Mouse (Mus musculus): ENCODE results near the gene Crtam. TPM values are rescaled to one million over a fixed set of nuclear protein-coding genes. Genes with fewer than 3 reads are reported as not detected.
A peak's percentile ranks its signal among the peaks of the same experiment; 100 is the strongest.

Gene Crtam
- polyA plus RNA-seq (2015; fragmentation: Nextera tagmentation; extraction: Ambion mirVana), result 0.38 and 0.45 TPM in 2 replicates

DNA sequence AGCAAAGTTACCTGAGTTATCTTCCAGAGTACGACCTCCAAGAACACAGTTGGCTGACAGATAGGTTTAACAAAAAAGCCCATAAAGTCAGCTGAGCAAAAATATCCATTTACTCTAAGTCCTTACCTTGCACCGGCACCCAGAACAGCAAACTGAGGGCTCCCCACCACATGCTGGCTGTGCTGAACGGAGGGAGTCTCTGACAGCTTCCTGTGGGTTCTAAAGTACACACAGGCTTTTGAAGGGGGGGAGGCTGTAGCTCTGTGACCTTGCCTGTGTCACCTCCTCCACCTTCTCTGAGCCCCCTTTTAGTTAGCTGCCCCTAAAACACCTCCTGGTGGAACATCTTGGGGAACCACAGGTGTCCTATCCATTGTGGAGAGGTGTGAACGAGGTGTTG lies at the start of gene Crtam:
Gene Crtam, minus strand, starts transcription at position 214 of the 400 bp plus-strand sequence.
- no peak within 1 kb of the TSS for H3K4me2 ChIP-seq (replicated peaks)
- no peaks in the 10 kb centered on the region for H3K27me3 ChIP-seq
- WGBS, result 52% methylated on average over 4 of the region's 4 CpGs
- no peaks in the 10 kb centered on the region for H3K36me3 ChIP-seq
- no peak for ATAC-seq (ENCODE audit: low FRiP score, low read depth)
- no peaks in the 10 kb centered on the region for H3K4me1 ChIP-seq
- H3K27ac ChIP-seq, result no peak within 1 kb of the TSS
- H3K4me3 ChIP-seq, result no peak within 1 kb of the TSS
- no peak within 1 kb of the TSS for H3K9ac ChIP-seq
- H3K9me3 ChIP-seq, result no peaks in the 10 kb centered on the region

DNA sequence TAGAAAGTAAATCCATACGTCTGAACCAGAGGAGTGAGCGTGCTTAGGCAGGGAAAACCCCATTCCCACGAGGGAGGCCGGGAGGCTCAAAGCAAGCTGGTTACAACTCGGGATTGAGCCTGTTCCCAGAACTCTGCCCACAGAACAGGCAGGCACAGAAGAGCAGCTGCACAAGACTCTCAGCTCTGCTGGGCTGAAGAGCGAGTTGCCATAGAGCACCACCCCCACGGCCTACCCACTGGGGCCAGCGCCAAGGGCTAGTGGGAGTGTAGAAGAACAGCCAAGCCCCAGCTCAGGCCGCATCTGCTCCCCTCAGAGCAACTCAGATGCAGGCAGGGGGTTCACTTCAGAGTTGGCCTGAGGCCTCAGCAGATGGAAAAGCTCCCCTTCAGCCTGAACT lies 49.7 kb upstream of the Crtam start:
- no peak; the same call in 1 of the 2 replicates for ATAC-seq (ENCODE audit: low FRiP score, low read depth)
- H3K4me1 ChIP-seq, result peaks cover 3% of the 10 kb centered on the region; the same call in 1 of the 2 replicates
- WGBS, result 71% methylated on average over 9 of the region's 9 CpGs

DNA sequence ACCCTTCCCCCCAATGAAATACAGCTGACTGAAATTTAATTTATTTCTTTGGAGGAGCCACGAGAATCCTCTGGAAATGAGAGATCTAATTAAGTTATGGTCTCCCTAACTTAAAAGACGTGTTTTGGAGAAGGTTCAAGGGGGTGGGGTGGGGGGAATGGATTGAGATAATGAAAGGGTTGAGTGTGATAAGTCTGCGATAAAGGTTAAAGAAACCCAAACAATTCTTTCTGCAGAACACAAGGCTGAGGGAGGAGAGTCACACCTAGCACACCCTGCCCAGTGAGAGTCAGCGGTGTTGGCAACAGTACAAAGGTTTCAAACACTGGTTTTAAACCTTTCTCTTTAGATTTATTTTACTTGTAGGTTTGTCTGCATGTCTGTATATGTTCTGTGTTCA lies 49.0 kb upstream of the Crtam start:
- H3K9ac ChIP-seq, result no peak overlapping the region
- no peaks in the 10 kb centered on the region for H3K27me3 ChIP-seq
- no peaks in the 10 kb centered on the region for H3K36me3 ChIP-seq
- H3K9me3 ChIP-seq, result peaks cover 4% of the 10 kb centered on the region; the same call in 1 of the 2 replicates
- WGBS, result 73% methylated on average over 4 of the region's 4 CpGs
- peaks cover 3% of the 10 kb centered on the region; the same call in 1 of the 2 replicates for H3K4me1 ChIP-seq
- no peak for ATAC-seq (ENCODE audit: low FRiP score, low read depth)
- no peak overlapping the region for H3K4me3 ChIP-seq
- H3K4me2 ChIP-seq (replicated peaks), result no peak overlapping the region
- H3K27ac ChIP-seq, result no peak overlapping the region

More for the DNA sequence above, 49.7 kb upstream of the Crtam start:
- Histone ChIP-seq H3K9me3 (peaks cover 4% of the 10 kb centered on the region; the same call in 1 of the 2 replicates), H3K9ac (no peak overlapping the region), H3K36me3 (no peaks in the 10 kb centered on the region), H3K4me3 (no peak overlapping the region), H3K27me3 (no peaks in the 10 kb centered on the region), H3K27ac (no peak overlapping the region), H3K4me2 (replicated peaks) (no peak overlapping the region)

DNA sequence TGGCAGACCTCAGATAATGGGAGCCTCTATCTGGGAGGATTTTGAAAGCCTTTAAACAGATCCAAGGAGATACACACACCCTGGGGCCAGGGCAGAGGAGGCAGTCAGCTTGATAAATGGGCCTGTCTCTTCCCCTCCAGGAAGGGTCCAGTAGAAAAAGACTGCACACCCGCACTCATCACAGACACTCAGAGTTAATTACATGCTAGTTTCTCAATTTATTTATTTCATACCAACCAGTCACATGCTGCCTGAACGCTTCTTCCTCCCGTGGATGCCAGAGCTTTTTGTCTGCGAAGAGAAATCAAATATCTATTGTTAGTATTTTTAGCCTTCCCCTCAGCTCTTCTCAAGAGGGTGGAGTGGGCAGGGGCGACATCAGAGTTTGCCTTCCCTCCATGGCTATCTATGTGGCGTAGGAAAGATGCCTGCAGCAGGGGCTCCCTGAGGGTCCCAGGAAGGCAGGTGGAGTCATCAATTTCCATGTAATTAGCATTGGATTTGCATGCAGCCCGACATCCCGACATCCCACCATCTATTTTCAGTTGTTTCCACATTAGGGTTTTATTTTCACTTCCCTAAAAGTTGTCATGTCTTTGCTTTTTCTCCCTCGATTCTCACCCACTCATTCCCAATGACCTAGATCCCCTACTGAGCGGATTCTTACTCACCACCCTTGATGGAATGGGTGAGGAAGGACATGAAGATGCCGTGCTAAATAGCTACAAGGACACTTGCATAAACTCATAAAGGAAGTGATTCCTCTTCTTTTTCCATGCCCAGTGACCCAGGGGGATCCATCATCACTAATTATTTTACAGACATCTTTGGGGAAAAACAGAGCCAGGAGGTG lies 46.9 kb upstream of the Crtam start:
- no peak for ATAC-seq (ENCODE audit: low FRiP score, low read depth)
- H3K4me1 ChIP-seq, result peaks cover 3% of the 10 kb centered on the region; the same call in 1 of the 2 replicates
- no peak overlapping the region for H3K27ac ChIP-seq
- no peak overlapping the region for H3K4me3 ChIP-seq
- no peak overlapping the region for H3K4me2 ChIP-seq (replicated peaks)
- no peak overlapping the region for H3K9ac ChIP-seq
- WGBS, result 72% methylated on average over 11 of the region's 11 CpGs
- no peaks in the 10 kb centered on the region for H3K36me3 ChIP-seq
- H3K9me3 ChIP-seq, result peaks cover 4% of the 10 kb centered on the region; the same call in 1 of the 2 replicates
- no peaks in the 10 kb centered on the region for H3K27me3 ChIP-seq

DNA sequence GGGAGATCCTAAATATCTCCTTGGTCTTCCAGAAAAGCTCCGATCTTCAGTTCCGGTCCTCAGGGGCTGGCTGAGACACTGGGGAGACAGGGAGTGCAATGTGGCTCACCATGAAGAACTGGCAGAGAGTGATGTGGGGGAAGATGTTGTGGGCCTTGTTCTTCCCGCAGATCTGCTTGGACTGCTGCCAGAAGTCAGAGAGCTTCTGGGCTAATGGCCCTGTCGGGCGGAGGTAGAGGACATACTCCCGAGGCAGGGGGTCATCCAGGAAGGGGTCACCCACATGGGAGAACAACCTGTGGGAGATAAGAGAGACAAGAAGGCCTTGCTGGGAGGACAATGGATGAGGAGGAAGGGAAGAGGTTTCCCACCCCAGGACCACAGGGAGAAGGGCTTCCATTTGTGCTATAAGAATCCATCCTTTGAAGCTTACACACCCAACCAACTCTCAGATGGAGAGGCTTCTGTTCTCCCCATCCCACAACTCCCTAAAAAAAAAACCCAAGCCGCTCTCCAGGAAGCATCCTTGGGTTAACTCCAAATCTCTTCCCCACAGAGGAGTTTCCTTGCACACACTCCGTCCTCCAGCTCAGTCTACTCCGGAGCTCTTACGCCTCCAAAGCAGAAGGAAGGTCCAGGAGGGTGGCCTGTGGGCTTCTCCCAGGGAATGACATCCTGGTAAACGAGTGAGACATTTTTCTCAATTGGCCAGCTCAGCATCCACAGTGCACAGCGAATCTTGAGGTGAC lies 46.1 kb upstream of the Crtam start:
- WGBS, result 76% methylated on average over 12 of the region's 12 CpGs
- no peaks in the 10 kb centered on the region for H3K27me3 ChIP-seq
- ATAC-seq (ENCODE audit: low FRiP score, low read depth), result no peak
- H3K4me2 ChIP-seq (replicated peaks), result no peak overlapping the region
- H3K9me3 ChIP-seq, result peaks cover 4% of the 10 kb centered on the region; the same call in 1 of the 2 replicates
- H3K27ac ChIP-seq, result no peak overlapping the region
- no peak overlapping the region for H3K4me3 ChIP-seq
- H3K36me3 ChIP-seq, result no peaks in the 10 kb centered on the region
- peaks cover 3% of the 10 kb centered on the region; the same call in 1 of the 2 replicates for H3K4me1 ChIP-seq
- H3K9ac ChIP-seq, result peak overlapping the region; percentile 19; the same call in 1 of the 2 replicates

DNA sequence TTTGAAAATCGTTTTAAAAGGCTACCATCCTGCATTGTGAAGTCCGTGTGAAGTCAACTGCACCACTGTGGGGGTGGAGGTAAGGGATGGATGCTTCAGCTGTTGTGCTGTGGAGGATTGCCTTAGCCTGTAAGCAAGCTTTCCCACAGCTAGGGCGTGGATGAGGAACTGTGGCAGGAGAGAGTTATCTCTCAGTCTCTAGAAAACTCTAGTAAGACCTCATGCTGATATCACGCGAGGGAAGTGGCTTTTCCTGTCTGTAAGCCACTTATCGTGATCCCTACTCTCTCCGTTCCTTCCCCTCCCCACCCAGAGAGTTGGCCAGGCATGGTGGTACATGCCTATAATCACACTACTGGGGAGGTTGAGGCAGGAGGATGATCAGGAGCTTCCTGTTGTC lies 44.9 kb upstream of the Crtam start:
- no peak for ATAC-seq (ENCODE audit: low FRiP score, low read depth)
- H3K36me3 ChIP-seq, result no peaks in the 10 kb centered on the region
- no peaks in the 10 kb centered on the region for H3K27me3 ChIP-seq
- no peak overlapping the region for H3K4me3 ChIP-seq
- no peak overlapping the region for H3K4me2 ChIP-seq (replicated peaks)
- no peak overlapping the region for H3K27ac ChIP-seq
- H3K4me1 ChIP-seq, result peaks cover 2% of the 10 kb centered on the region; the same call in 1 of the 2 replicates
- 91% methylated on average over 7 of the region's 7 CpGs for WGBS
- H3K9me3 ChIP-seq, result peaks cover 4% of the 10 kb centered on the region; the same call in 1 of the 2 replicates
- no peak overlapping the region for H3K9ac ChIP-seq

DNA sequence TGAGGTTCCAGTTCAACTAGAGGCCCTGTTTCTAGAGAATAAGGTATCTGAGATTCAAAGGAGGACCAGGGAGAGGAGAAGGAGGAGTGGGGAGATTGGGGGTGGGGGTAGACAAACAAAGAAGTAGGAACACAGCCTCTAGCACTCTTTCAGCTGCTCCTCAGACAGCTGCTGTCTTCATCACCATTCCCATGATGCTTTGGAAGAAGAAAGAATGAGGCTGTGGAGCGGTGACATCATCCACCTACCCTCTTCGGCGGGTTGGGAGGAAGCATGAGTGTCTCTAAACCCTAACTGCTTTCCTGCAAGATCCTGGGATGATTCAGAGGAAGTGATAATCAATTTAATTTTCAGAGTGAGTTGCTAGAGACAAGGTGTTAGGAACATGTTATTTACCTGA lies 44.4 kb upstream of the Crtam start:
- Histone ChIP-seq H3K4me1 (no peaks in the 10 kb centered on the region), H3K4me2 (replicated peaks) (no peak overlapping the region), H3K9me3 (peaks cover 4% of the 10 kb centered on the region; the same call in 1 of the 2 replicates), H3K4me3 (no peak overlapping the region), H3K27ac (no peak overlapping the region), H3K27me3 (no peaks in the 10 kb centered on the region), H3K36me3 (no peaks in the 10 kb centered on the region), H3K9ac (no peak overlapping the region)
- ATAC-seq (ENCODE audit: low FRiP score, low read depth), result no peak
- WGBS, result 77% methylated on average over 3 of the region's 3 CpGs

DNA sequence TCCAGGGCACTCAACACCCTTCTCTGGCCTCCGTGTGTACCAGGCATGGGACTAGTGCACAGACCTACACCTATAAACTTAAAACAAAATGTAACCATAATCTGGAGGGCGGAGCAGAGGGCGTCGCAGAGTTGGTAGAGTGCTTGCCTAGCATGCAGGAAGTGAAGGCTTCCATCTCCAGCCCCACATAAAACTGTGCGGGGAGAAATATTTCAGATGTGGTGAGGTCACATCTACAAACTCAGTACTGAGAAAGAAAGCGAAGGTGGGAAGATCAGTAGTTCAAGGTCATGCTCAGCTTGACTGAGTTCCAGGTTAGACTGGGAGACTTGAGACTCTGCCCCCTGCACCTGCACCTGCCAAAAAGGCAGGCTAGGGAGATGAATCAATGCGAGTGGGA lies 43.8 kb upstream of the Crtam start:
- no peak overlapping the region for H3K4me3 ChIP-seq
- no peaks in the 10 kb centered on the region for H3K9me3 ChIP-seq
- H3K36me3 ChIP-seq, result no peaks in the 10 kb centered on the region
- H3K4me2 ChIP-seq (replicated peaks), result no peak overlapping the region
- no peak overlapping the region for H3K27ac ChIP-seq
- no peaks in the 10 kb centered on the region for H3K27me3 ChIP-seq
- H3K4me1 ChIP-seq, result no peaks in the 10 kb centered on the region
- no peak overlapping the region for H3K9ac ChIP-seq
- no peak for ATAC-seq (ENCODE audit: low FRiP score, low read depth)
- 92% methylated on average over 7 of the region's 7 CpGs for WGBS

DNA sequence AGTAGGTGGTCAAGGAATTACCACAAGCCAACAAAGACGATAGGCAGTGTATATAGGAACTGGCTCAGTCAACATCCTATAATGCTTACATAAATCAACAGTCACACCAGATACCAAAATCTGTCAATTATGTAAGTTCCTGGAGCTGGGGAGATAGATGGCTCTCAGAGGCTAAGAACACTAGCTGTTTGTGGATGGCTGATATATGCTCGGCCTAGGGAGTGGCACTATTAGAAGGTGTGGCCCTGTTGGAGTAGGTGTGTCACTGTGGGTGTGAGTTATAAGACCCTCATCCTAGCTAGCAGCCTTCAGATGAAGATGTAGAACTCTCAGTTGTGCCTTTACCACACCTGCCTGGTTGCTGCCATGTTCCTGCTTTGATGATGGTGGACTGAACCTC lies 43.2 kb upstream of the Crtam start:
- no peaks in the 10 kb centered on the region for H3K9me3 ChIP-seq
- H3K9ac ChIP-seq, result no peak overlapping the region
- H3K27me3 ChIP-seq, result no peaks in the 10 kb centered on the region
- WGBS, result 94% methylated on average over 2 of the region's 2 CpGs
- no peak for ATAC-seq (ENCODE audit: low FRiP score, low read depth)
- no peak overlapping the region for H3K4me3 ChIP-seq
- H3K4me1 ChIP-seq, result no peaks in the 10 kb centered on the region
- no peak overlapping the region for H3K27ac ChIP-seq
- no peaks in the 10 kb centered on the region for H3K36me3 ChIP-seq
- no peak overlapping the region for H3K4me2 ChIP-seq (replicated peaks)

DNA sequence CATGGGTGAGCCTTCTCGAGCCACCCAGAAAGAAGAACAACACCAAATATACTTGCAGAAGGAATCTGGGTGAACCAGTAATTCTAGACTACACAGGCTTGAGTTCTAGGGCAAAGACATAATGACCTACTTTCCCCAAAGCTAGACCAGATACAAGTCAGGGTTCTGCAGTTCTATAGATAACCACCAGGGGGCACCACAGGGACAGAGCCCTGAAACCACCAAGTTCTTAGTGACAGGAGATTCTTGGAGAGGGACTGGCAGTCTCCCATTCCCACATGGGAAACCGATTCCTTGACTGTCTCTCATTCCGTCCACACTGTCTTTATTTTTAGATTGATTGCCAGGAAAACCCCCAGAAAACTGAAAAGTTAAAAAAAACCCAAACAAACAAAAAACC lies 40.2 kb upstream of the Crtam start:
- no peak overlapping the region for H3K4me3 ChIP-seq
- no peak overlapping the region for H3K4me2 ChIP-seq (replicated peaks)
- H3K27ac ChIP-seq, result no peak overlapping the region
- no peaks in the 10 kb centered on the region for H3K36me3 ChIP-seq
- no peaks in the 10 kb centered on the region for H3K27me3 ChIP-seq
- no peaks in the 10 kb centered on the region for H3K4me1 ChIP-seq
- no peaks in the 10 kb centered on the region for H3K9me3 ChIP-seq
- WGBS, result 15% methylated on average over 3 of the region's 3 CpGs
- no peak for ATAC-seq (ENCODE audit: low FRiP score, low read depth)
- no peak overlapping the region for H3K9ac ChIP-seq

DNA sequence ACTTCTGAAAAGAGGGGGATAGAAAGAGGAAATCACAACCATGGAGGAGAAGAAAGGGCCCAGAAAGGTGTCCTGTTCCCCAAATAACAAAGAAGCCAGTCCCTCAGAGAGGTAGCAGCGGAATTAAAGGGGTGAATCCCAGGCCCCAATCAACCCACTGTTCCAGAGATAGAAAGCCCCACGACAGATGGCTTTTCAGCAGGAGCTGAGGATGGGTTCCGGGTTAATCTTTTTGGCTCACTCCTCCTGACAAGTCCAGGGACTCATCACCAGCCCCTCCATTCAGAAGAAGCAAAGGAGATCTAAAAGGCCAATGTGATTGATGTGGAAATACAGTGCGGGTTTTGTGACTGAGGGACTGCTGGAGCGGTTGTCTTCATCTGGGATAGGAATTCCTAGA lies 39.2 kb upstream of the Crtam start:
- Histone ChIP-seq H3K36me3 (no peaks in the 10 kb centered on the region), H3K4me3 (no peak overlapping the region), H3K27me3 (no peaks in the 10 kb centered on the region), H3K27ac (no peak overlapping the region), H3K4me2 (replicated peaks) (no peak overlapping the region), H3K9me3 (no peaks in the 10 kb centered on the region), H3K9ac (no peak overlapping the region), H3K4me1 (peaks cover 4% of the 10 kb centered on the region; the same call in 1 of the 2 replicates)
- WGBS, result 90% methylated on average over 5 of the region's 5 CpGs
- ATAC-seq (ENCODE audit: low FRiP score, low read depth), result no peak

DNA sequence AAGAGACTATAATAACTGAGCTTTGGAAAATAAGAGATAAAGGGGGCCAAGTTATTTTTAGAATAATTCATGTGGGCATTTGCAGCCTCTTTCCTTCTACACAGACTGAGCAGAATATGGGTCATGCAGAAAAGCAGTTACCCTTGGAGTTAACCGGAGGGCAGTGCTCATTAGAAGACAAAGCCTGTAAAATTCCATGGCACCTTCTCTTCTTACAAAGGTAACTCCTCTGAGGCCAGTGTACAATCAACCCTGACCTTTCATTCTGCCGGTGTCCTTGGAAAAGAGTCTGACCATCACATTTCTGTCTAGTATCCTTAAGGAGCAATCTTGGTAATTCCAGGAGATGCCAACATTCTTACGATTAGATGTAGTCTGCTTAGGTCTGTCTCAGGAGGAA lies 37.0 kb upstream of the Crtam start:
- Histone ChIP-seq H3K4me3 (no peak overlapping the region), H3K4me1 (peaks cover 14% of the 10 kb centered on the region), H3K4me2 (replicated peaks) (no peak overlapping the region), H3K27me3 (no peaks in the 10 kb centered on the region), H3K9me3 (no peaks in the 10 kb centered on the region), H3K9ac (no peak overlapping the region), H3K36me3 (no peaks in the 10 kb centered on the region), H3K27ac (no peak overlapping the region)
- ATAC-seq (ENCODE audit: low FRiP score, low read depth), result no peak
- WGBS, result 49% methylated on average over 3 of the region's 3 CpGs
